Mouse (Mus musculus) forebrain, embryonic 14.5 days (tissue): ENCODE data around the gene Gm9736. TPM values are rescaled to one million over a fixed set of nuclear protein-coding genes. Genes with fewer than 3 reads are reported as not detected.
"Not testable (repeated sequence)": the region's sequence is repeated elsewhere in the genome, so short reads cannot be mapped to it uniquely, and the experiment has no call there.

ENCODE experiments used
- ATAC-seq: fragments of 200-750 bp; cut with Nextera tagmentation; 2 replicates; pipeline ENCODE4 v1.8.0; 2017; ENCODE audit warnings: mild to moderate bottlenecking, moderate library complexity
- DNase-seq: peaks from one replicate; pipeline ENCODE4 v3.0.0-alpha.2; 2015; ENCODE audit warnings: low spot score
- H3K27ac ChIP-seq: fragments of 300-500 bp; sonication (generic); 2 replicates; pipeline ENCODE4 v1.5.1; 2014; ENCODE audit warnings: low read depth, mild to moderate bottlenecking, control low read depth, low read length, moderate library complexity
- H3K27me3 ChIP-seq: fragments of 300-500 bp; sonication (generic); replicated peaks from 2 replicates; pipeline ENCODE4 v1.6.1; 2014; ENCODE audit warnings: low read length, control low read depth, mixed read lengths; ENCODE audit not compliant: control insufficient read depth, insufficient read depth
- H3K36me3 ChIP-seq: fragments of 300-500 bp; sonication (generic); 2 replicates; pipeline ENCODE4 v1.6.1; 2014; ENCODE audit warnings: low read length, control low read depth; ENCODE audit not compliant: control insufficient read depth, insufficient read depth
- H3K4me1 ChIP-seq: fragments of 300-500 bp; sonication (generic); 2 replicates; pipeline ENCODE4 v1.6.1; 2014; ENCODE audit warnings: antibody characterized with exemption, low read length, control low read depth; ENCODE audit not compliant: control insufficient read depth, insufficient read depth
- H3K4me2 ChIP-seq: fragments of 300-500 bp; sonication (generic); 2 replicates; pipeline ENCODE4 v1.6.1; 2014; ENCODE audit warnings: mild to moderate bottlenecking, control low read depth, low read length
- H3K4me3 ChIP-seq: fragments of 300-500 bp; sonication (generic); 2 replicates; pipeline ENCODE4 v1.5.1; 2014; ENCODE audit warnings: low read depth, low read length, control low read depth
- H3K9ac ChIP-seq: fragments of 300-500 bp; sonication (generic); 2 replicates; pipeline ENCODE4 v1.6.1; 2014; ENCODE audit warnings: mild to moderate bottlenecking, low read length, control low read depth, moderate library complexity
- H3K9me3 ChIP-seq: fragments of 300-500 bp; sonication (generic); replicated peaks from 2 replicates; pipeline ENCODE4 v1.6.1; 2016; ENCODE audit warnings: low read length, control low read depth, mixed read lengths; ENCODE audit not compliant: control insufficient read depth
- WGBS: fragments of 180-500 bp; shearing (Covaris S2); extraction: QIAGEN DNeasy Blood & Tissue Kit; methylation state at CpG from one replicate; pipeline ENCODE4 v1.1.7; 2014; 5-methylcytosine and 5-hydroxymethylcytosine counted together
- polyA plus RNA-seq: library from polyadenylated mRNA; unstranded; fragments of >200 nt; fragmentation: Nextera tagmentation; extraction: Ambion mirVana; gene quantifications from 2 replicates; pipeline ENCODE4 v1.2.1, GENCODE M21; 2014

Gm9736 gene
- polyA plus RNA-seq, 1 experiment from 2014 or later: not detected

DNA sequence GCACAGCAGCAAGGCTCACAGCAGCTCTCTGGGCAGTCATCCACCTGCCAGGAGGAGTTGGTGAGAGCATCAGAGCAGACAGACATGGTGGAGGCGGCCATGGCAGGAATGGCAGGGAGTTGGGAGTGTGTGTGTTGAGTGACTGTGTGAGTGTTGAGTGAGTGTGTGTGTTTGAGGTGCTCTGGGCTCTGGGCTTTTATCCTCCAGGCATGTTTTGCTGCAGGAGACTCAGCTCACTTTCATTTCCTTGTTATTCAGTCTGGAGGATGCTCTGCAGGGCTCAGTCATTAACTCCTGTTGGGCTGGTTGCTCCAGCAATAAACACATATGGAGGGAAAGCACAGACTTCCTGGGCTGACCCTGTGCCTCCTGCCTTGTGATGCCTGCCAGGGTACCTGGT, 25.7 kb upstream of the Gm9736 start, which contains the start of gene Gm7138:
TSS of gene Gm7138 (minus strand) at position 101 of the 400 bp plus-strand sequence.
- H3K27ac ChIP-seq, H3K36me3 ChIP-seq, ATAC-seq, DNase-seq, H3K9me3 ChIP-seq, H3K27me3 ChIP-seq, H3K4me1 ChIP-seq, H3K9ac ChIP-seq, H3K4me3 ChIP-seq, H3K4me2 ChIP-seq: not testable (repeated sequence)
- WGBS: 60% methylated on average over 1 of the region's 1 CpGs

DNA sequence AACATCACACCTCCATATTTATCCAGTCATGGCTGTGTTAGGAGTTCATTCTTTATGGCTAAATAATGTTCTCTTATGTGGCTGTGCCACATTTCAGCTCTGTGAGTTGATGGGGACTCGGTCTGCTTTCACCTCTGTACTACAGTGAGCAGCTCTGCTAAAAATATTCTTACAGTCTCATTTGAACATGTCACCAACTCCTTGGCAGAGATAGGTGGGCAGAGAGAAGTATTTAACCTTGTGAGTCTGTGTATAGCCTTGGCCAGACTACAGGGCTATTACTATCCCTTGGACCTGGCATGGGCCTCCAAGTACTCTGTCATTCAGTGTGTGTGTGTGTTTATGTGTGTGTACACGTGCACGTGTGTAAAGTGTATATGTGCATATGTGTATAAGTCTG, 21.0 kb upstream of the Gm9736 start:
- not testable (repeated sequence) for H3K9me3 ChIP-seq, H3K27me3 ChIP-seq, H3K9ac ChIP-seq, H3K4me1 ChIP-seq, H3K4me3 ChIP-seq, H3K4me2 ChIP-seq, ATAC-seq, H3K27ac ChIP-seq, DNase-seq, H3K36me3 ChIP-seq
- WGBS: 78% methylated on average over 1 of the region's 3 CpGs

DNA sequence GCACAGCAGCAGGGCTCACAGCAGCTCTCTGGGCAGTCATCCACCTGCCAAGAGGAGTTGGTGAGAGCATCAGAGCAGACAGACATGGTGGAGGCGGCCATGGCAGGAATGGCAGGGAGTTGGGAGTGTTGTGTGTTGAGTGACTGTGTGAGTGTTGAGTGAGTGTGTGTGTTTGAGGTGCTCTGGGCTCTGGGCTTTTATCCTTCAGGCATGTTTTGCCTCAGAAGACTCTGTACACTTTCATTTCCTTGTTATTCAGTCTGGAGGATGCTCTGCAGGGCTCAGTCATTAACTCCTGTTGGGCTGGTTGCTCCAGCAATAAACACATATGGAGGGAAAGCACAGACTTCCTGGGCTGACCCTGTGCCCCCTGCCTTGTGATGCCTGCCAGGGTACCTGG, 20.1 kb upstream of the Gm9736 start, which contains the start of gene Gm3238:
TSS of gene Gm3238 (minus strand) at position 101 of the 400 bp plus-strand sequence.
- H3K9ac ChIP-seq, H3K36me3 ChIP-seq, H3K27me3 ChIP-seq, H3K27ac ChIP-seq, H3K4me3 ChIP-seq, H3K4me1 ChIP-seq, DNase-seq, ATAC-seq, H3K9me3 ChIP-seq, H3K4me2 ChIP-seq: not testable (repeated sequence)
- WGBS: 71% methylated on average over 1 of the region's 1 CpGs

DNA sequence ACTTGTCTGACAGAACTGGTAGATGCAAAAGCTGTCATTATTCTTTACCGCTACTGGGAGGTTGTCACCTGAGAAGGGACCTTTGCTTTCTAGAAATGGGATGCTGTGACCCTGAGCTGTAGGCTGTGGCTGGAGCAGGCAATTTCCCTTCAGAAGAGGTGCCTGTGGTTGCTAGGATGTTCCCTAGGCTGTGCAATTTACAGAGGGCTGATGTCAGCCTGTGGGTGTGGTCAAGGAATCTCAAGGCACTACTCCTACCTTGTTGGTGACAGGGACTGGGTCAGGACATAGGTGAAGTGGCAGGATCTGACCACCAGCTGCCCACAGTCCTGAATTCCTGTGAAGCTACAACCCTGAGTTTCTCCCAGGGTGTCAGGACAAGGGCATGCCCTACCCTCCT, 18.6 kb upstream of the Gm9736 start:
- 74% methylated on average over 1 of the region's 1 CpGs for WGBS

DNA sequence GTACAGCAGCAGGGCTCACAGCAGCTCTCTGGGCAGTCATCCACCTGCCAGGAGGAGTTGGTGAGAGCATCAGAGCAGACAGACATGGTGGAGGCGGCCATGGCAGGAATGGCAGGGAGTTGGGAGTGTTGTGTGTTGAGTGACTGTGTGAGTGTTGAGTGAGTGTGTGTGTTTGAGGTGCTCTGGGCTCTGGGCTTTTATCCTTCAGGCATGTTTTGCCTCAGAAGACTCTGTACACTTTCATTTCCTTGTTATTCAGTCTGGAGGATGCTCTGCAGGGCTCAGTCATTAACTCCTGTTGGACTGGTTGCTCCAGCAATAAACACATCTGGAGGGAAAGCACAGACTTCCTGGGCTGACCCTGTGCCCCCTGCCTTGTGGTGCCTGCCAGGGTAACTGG, 8.4 kb upstream of the Gm9736 start, which contains the start of gene Gm3233:
TSS of gene Gm3233 (minus strand) at position 101 of the 400 bp plus-strand sequence.
- not testable (repeated sequence) for ATAC-seq, H3K36me3 ChIP-seq, H3K27ac ChIP-seq, DNase-seq, H3K9me3 ChIP-seq, H3K27me3 ChIP-seq, H3K4me3 ChIP-seq, H3K9ac ChIP-seq, H3K4me1 ChIP-seq, H3K4me2 ChIP-seq
- no CpG with 5 or more reads among the region's 1 CpGs for WGBS

More for the DNA sequence above, 18.6 kb upstream of the Gm9736 start:
- Histone ChIP-seq H3K9me3 (no peaks in the 10 kb centered on the region), H3K9ac (no peak overlapping the region), H3K4me2 (no peak overlapping the region), H3K27ac (no peak overlapping the region), H3K36me3 (no peaks in the 10 kb centered on the region), H3K4me3 (no peak overlapping the region), H3K4me1 (no peaks in the 10 kb centered on the region), H3K27me3 (no peaks in the 10 kb centered on the region)
- DNase-seq (no peak), ATAC-seq (no peak)

DNA sequence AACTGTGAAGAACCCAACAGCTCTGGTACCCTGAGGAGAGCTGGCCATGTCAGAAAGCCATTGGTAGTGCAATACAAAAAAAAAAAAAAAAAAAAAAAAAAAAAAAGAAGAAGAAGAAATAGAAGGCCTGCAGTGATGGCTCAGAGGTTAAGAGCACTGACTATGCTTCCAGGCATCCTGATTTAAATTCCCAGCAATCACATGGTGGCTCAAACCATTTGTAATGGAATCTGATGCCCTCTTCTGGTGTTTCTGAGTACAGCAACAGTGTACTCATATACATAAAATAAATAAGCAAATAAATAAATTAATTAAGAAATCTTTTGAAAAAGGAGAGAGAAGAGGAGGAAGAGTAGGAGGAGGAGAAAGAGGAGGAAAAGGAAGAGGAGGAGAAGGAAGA, 2.3 kb upstream of the Gm9736 start:
- H3K36me3 ChIP-seq: no peaks in the 10 kb centered on the region
- no peaks in the 10 kb centered on the region for H3K9me3 ChIP-seq
- no peak overlapping the region for H3K4me3 ChIP-seq
- H3K4me1 ChIP-seq: no peaks in the 10 kb centered on the region
- H3K27me3 ChIP-seq: no peaks in the 10 kb centered on the region
- H3K27ac ChIP-seq: no peak overlapping the region
- DNase-seq (no peak), ATAC-seq (no peak)
- H3K4me2 ChIP-seq: no peak overlapping the region
- H3K9ac ChIP-seq: no peak overlapping the region

DNA sequence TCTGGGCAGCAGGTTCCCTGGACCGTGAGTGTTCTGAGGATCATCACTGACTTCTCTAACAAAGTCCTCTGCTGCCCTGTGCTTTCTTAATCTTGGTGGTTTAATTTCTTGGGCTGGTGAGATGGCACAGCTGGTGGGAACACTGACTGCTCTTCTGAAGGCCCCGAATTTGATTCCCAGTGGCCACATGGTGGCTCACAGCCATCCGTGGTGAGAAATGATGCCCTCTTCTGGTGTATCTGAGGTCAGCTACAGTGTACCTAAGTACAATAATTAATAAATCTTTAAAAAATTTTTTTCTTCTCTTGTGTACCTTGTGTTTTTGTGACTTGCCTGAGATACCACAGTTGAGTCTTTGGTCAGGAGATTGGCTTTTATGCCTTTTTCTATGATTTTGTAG, 1.2 kb upstream of the Gm9736 start:
- not testable (repeated sequence) for H3K36me3 ChIP-seq, H3K27ac ChIP-seq, H3K4me2 ChIP-seq, H3K4me3 ChIP-seq, ATAC-seq, H3K9ac ChIP-seq, H3K27me3 ChIP-seq, H3K4me1 ChIP-seq, H3K9me3 ChIP-seq, DNase-seq
- WGBS: 61% methylated on average over 3 of the region's 3 CpGs

DNA sequence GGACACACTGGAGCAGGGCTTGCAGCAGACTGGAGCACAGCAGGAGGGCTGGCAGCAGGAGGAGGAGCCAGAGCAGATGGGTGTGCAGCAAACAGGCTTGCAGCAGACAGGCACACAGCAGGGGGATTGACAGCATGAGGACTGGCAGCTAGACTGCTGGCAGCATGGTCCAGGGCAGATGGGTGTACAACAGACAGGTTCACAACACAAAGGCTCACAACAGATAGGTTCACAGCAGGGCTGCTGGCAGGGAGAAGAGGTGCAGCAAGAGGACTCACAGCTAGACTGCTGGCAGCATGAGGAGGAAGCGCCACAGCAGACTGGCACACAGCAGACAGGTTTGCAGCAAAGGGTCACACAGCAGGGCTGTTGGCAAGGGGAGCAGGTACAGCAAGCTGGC, 468 bp downstream of the Gm9736 start:
- 47% methylated on average over 1 of the region's 1 CpGs for WGBS
- H3K9me3 ChIP-seq, H3K4me2 ChIP-seq: not testable (repeated sequence)

DNA sequence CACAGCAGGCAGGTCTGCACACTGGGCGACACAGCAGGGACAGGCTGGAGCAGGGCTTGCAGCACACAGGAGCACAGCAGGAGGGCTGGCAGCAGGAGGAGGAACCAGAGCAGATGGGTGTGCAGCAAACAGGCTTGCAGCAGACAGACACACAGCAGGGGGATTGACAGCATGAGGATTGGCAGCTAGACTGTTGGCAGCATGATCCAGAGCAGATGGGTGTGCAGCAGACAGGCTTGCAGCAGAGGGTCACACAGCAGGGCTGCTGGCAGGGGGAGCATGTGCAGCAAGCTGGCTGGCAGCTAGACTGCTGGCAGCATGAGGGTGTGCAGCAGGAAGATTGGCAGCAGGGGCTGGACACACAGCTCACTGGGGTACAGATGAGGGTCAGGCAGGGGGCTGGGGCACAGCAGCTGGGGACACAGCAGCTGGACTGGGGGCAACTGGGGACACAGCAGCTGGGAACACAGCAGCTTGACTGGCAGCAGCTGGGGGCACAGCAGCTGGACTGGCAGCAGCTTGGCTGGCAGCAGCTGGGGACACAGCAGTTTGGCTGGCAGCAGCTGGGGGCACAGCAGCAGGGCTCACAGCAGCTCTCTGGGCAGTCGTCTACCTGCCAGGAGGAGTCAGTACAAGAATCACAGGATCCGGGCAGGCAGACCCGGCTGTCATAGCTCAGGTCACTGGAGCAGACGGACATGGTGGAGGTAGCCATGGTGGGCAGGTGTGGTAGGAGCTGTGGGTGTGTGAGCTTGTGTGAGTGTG, 9.0 kb downstream of the Gm9736 start, which contains the start of gene Gm18596:
TSS of gene Gm18596 (minus strand) at position 715 of the 765 bp plus-strand sequence.
- not testable (repeated sequence) for ATAC-seq, H3K9ac ChIP-seq, H3K4me1 ChIP-seq, H3K36me3 ChIP-seq, H3K4me3 ChIP-seq, H3K27ac ChIP-seq, H3K4me2 ChIP-seq, H3K27me3 ChIP-seq, H3K9me3 ChIP-seq
- 65% methylated on average over 4 of the region's 5 CpGs for WGBS
- peak; percentile 17 for DNase-seq

More for the DNA sequence above, 468 bp downstream of the Gm9736 start:
- H3K36me3 ChIP-seq, H3K4me3 ChIP-seq, H3K27me3 ChIP-seq, ATAC-seq, H3K27ac ChIP-seq, DNase-seq, H3K9ac ChIP-seq, H3K4me1 ChIP-seq: not testable (repeated sequence)
